Mouse (Mus musculus) hindbrain, embryonic 13.5 days (tissue): ENCODE measurements around the gene Csf1. TPM values are rescaled to one million over a fixed set of nuclear protein-coding genes. Genes with fewer than 3 reads are reported as not detected.

ENCODE experiments used
- ATAC-seq: fragments of 200-750 bp; cut with Nextera tagmentation; 2 replicates; pipeline ENCODE4 v1.8.0; 2017; ENCODE audit warnings: moderate TSS enrichment; ENCODE audit not compliant: low FRiP score
- H3K27ac ChIP-seq: fragments of 300-500 bp; sonication (generic); 2 replicates; pipeline ENCODE4 v1.5.1; 2015; ENCODE audit warnings: inconsistent platforms, mild to moderate bottlenecking, moderate library complexity
- H3K27me3 ChIP-seq: fragments of 300-500 bp; sonication (generic); 2 replicates; pipeline ENCODE4 v1.6.1; 2015; ENCODE audit warnings: mild to moderate bottlenecking, inconsistent platforms
- H3K36me3 ChIP-seq: fragments of 300-500 bp; sonication (generic); 2 replicates; pipeline ENCODE4 v1.6.1; 2015; ENCODE audit warnings: mild to moderate bottlenecking, inconsistent platforms
- H3K4me1 ChIP-seq: fragments of 300-500 bp; sonication (generic); replicated peaks from 2 replicates; pipeline ENCODE4 v1.6.1; 2015; ENCODE audit warnings: inconsistent platforms
- H3K4me2 ChIP-seq: fragments of 300-500 bp; sonication (generic); 2 replicates; pipeline ENCODE4 v1.6.1; 2015; ENCODE audit warnings: inconsistent platforms, mild to moderate bottlenecking, moderate library complexity
- H3K4me3 ChIP-seq: fragments of 300-500 bp; sonication (generic); 2 replicates; pipeline ENCODE4 v1.5.1; 2015; ENCODE audit warnings: mild to moderate bottlenecking, inconsistent platforms
- H3K9ac ChIP-seq: fragments of 300-500 bp; sonication (generic); 2 replicates; pipeline ENCODE4 v1.6.1; 2015; ENCODE audit warnings: mild to moderate bottlenecking, inconsistent platforms
- H3K9me3 ChIP-seq: fragments of 300-500 bp; sonication (generic); 2 replicates; pipeline ENCODE4 v1.6.1; 2016; ENCODE audit warnings: inconsistent platforms
- WGBS: fragments of 180-500 bp; shearing (Covaris S2); methylation state at CpG from one replicate; pipeline ENCODE4 v1.1.7; 2015; 5-methylcytosine and 5-hydroxymethylcytosine counted together
- polyA plus RNA-seq: library from polyadenylated mRNA; unstranded; fragments of >200 nt; fragmentation: Nextera tagmentation; extraction: Ambion mirVana; gene quantifications from 2 replicates; pipeline ENCODE4 v1.2.1, GENCODE M21; 2015

Gene Csf1
- polyA plus RNA-seq, 1 experiment from 2014 or later: 6.5 TPM

DNA sequence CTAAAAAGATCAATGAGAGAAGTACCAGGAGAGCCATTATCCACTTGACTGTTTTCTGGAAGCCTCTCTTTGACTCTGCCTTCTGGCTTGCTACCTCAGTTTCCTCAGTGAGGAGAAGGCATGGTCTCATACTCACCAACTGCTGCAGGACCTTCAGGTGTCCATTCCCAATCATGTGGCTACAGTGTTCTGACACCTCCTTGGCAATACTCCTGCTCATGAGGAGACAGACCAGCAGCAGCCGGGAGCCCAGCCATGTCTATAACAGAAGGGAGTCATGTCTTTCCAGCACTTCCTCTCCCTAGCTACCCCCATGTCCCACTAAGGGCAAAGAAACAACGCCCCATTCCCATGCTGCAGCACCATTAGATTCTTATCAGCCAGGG, 3.8 kb downstream of the Csf1 start:
- 77% methylated on average over 2 of the region's 2 CpGs for WGBS
- 0 out of 2 replicates have a peak, but pooled peaks cover 3% of the 10 kb centered on the region for H3K27me3 ChIP-seq
- no peak for ATAC-seq
- no peak overlapping the region for H3K4me3 ChIP-seq
- H3K4me2 ChIP-seq: no peak overlapping the region
- peaks cover 44% of the 10 kb centered on the region for H3K4me1 ChIP-seq
- H3K27ac ChIP-seq: no peak overlapping the region
- H3K9me3 ChIP-seq: no peaks in the 10 kb centered on the region
- H3K36me3 ChIP-seq: no peaks in the 10 kb centered on the region; the same call in none of the 2 replicates
- H3K9ac ChIP-seq: no peak overlapping the region

DNA sequence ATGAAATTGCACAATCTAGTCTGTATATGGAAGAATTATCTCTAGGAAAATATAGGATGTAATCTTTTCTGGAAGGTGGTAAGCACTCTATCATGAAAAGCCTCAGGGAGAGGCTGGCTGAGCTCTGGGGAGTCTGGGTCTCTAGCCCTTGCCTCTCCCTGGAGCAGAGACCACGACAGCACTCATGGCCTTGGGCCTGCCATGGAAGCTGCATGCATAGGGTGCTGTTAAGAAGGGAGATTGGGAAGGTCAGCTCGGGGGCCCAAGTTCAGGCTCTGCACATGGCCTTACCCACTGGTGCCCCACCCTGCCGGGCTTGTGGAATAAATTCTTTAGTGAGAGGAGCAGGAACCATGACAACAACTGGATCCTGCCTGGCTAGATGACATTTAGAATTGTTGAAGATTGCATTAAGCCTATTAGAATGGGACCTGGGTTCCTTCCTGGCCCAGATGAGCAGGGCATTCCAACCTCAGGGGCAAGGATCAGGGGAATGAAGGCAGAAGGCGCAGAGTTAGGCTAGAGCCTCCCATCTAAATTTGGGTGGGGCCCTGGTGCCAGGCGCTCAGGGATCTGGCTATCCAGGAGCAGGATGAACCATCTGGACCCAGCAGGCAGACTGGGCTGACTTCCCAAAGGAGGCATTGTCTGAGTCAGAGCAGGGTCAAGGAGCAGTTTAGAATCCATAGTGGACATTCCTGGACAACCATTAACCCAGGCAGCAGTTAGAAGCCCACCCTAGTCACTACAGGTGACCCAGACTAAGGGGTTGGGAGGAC, 4.4 kb downstream of the Csf1 start:
- no peak for ATAC-seq
- H3K27me3 ChIP-seq: 0 out of 2 replicates have a peak, but pooled peaks cover 3% of the 10 kb centered on the region
- no peak overlapping the region for H3K4me3 ChIP-seq
- H3K4me1 ChIP-seq: peaks cover 44% of the 10 kb centered on the region
- H3K36me3 ChIP-seq: no peaks in the 10 kb centered on the region; the same call in none of the 2 replicates
- H3K4me2 ChIP-seq: no peak overlapping the region
- no peak overlapping the region for H3K27ac ChIP-seq
- H3K9me3 ChIP-seq: no peaks in the 10 kb centered on the region
- 70% methylated on average over 5 of the region's 5 CpGs for WGBS
- no peak overlapping the region for H3K9ac ChIP-seq

DNA sequence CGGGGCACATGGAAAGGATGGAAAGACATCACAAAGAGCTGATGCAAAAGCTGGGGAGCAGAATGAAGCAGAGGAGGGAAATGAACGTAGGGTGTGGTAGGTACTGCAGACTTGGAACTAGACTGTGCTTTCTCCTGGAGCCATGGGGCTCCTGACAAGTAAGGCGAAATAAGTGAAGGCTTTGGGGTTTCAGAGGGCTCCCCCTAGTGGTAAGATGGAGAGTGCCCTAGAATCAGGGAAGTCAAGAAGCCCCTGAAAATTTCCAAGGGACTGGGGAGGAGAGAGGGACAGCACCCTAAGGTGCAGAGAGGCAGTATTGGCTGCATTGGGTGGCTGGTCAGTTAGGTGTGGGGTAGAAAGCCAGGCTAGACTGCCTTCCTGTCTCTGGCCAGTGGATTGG, 5.6 kb downstream of the Csf1 start:
- no peak overlapping the region for H3K27ac ChIP-seq
- peaks cover 31% of the 10 kb centered on the region for H3K4me1 ChIP-seq
- no peak for ATAC-seq
- 0 out of 2 replicates have a peak, but pooled peaks cover 3% of the 10 kb centered on the region for H3K27me3 ChIP-seq
- no peak overlapping the region for H3K4me2 ChIP-seq
- no peaks in the 10 kb centered on the region; the same call in none of the 2 replicates for H3K36me3 ChIP-seq
- 52% methylated on average over 3 of the region's 3 CpGs for WGBS
- H3K9ac ChIP-seq: no peak overlapping the region
- no peak overlapping the region for H3K4me3 ChIP-seq
- H3K9me3 ChIP-seq: no peaks in the 10 kb centered on the region

DNA sequence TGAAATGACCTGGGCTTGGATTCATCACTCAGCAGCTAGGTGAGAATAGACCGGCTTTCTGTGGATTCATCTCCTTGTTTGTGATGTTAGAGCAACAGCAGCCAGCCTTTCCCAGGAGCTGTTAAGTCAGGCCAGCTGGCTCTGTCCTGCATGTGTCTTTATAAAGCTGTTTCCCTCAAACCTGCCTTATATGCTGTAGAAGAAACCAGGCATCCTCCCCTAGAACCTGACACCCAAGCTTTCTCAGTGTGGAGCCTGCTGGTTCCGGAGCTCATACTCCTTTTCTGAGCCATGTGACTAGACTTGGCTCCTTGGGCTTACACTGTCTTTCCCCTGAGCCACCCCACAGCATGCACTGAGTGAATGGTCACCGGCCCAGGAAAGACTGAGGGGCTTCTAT, 8.7 kb downstream of the Csf1 start:
- H3K4me2 ChIP-seq: no peak overlapping the region
- H3K27ac ChIP-seq: no peak overlapping the region
- H3K9ac ChIP-seq: no peak overlapping the region
- peaks cover 11% of the 10 kb centered on the region for H3K4me1 ChIP-seq
- peaks cover 5% of the 10 kb centered on the region for H3K36me3 ChIP-seq
- no peaks in the 10 kb centered on the region for H3K9me3 ChIP-seq
- no peaks in the 10 kb centered on the region for H3K27me3 ChIP-seq
- no peak for ATAC-seq
- WGBS: 82% methylated on average over 3 of the region's 3 CpGs
- no peak overlapping the region for H3K4me3 ChIP-seq

DNA sequence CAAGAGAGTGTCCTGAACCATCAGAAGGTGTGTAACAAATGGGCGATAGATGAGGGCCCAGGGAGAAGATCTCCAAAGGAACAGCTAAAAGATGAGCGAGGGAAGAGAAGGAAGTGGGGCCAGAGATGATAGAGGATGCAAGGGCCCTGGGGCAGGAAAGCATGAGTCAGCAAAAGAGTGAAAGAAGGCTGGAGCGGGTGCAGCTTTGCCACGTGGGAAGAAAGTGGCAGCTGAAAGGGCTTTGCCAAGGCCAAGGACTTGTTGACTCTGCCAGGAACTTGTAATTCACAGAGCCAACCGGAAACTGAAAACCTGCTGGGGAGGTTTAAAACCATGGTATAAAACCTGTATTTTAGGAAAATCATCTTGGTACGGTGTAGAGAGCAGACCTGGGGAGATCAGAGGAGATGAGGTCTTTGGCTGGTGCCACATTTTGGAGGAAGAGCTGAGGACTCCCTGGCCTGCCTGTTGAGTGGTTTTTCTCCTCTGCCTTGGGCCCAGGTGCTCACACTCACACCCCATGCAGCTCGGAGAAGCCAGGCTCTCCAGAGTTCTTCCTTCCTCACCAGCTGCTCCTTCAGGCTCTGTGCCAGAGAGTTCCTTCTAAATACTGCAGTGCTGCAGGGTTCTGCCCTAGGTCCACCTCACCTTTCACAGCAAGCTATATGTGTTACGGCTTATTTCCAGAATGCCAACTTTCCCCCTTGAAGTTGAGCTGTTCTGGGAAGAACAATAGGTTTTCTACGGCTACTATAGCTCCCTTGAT, 9.3 kb downstream of the Csf1 start:
- Histone ChIP-seq H3K4me3 (no peak overlapping the region), H3K9ac (no peak overlapping the region), H3K4me2 (no peak overlapping the region), H3K27ac (no peak overlapping the region), H3K9me3 (no peaks in the 10 kb centered on the region), H3K27me3 (no peaks in the 10 kb centered on the region), H3K36me3 (peaks cover 5% of the 10 kb centered on the region), H3K4me1 (peaks cover 7% of the 10 kb centered on the region)
- no peak for ATAC-seq
- WGBS: 82% methylated on average over 9 of the region's 9 CpGs

DNA sequence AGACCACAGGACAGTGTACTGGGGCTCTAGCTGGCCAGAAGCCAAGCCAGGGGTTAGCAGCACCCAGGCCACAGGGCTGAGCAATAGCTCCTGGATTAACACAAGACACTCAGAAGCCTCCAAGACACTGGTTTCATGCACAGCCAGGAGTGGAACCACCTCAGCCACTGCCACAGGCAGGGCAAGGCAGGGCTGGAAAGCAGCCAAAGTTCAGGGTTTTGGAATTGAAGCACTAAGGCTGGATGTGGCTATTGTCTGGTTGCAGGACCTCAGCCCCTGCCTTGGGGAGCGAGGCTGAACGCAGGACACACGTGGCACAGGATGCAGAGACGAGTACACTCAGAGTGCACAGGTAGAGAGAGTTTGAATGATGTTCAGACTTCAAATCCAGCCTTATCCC, 10.8 kb downstream of the Csf1 start:
- WGBS: 86% methylated on average over 4 of the region's 4 CpGs
- no peak overlapping the region for H3K9ac ChIP-seq

DNA sequence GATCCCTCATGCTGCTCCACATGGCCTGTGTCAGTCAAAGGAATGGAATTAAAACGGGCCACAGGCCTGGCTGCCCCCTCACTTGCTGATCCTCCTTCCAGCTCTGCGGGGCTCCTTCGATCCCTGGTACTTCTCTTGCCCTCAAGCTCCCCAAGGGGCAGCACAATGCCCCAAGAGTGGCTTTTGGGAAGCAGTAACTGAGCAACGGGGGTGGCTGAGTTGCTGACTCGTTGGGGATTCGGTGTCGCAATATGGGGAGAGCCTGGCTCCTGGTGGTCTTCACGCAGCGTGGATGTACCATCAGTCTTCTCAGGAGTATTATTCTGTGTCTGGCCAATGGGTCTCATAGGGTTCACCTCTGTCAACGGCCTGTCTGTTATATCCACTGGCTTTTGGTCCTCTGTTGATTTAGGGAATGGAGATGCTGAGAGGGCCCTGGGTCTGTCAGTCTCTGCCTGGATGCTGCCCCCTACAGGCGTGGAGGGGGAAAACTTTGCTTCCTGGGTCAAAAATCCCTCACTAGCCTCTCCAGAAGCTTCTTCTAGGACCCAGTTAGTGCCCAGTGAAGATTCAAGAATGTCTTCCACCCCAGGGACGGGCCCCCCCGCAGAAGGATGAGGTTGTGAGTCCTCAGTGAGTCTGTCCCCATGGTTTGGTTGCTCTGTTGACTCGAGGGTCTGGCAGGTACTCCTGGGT, 11.9 kb downstream of the Csf1 start:
- H3K9ac ChIP-seq: no peak overlapping the region
- peaks cover 5% of the 10 kb centered on the region for H3K36me3 ChIP-seq
- H3K9me3 ChIP-seq: no peaks in the 10 kb centered on the region
- no peak overlapping the region for H3K4me2 ChIP-seq
- H3K4me3 ChIP-seq: no peak overlapping the region
- no peaks in the 10 kb centered on the region for H3K27me3 ChIP-seq
- H3K4me1 ChIP-seq: peaks cover 4% of the 10 kb centered on the region; the same call in 1 of the 2 replicates
- 85% methylated on average over 14 of the region's 14 CpGs for WGBS
- ATAC-seq: no peak
- H3K27ac ChIP-seq: no peak overlapping the region

More for the DNA sequence above, 10.8 kb downstream of the Csf1 start:
- Histone ChIP-seq H3K27me3 (no peaks in the 10 kb centered on the region), H3K4me3 (no peak overlapping the region), H3K9me3 (no peaks in the 10 kb centered on the region), H3K36me3 (peaks cover 5% of the 10 kb centered on the region), H3K27ac (no peak overlapping the region), H3K4me2 (no peak overlapping the region), H3K4me1 (peaks cover 4% of the 10 kb centered on the region; the same call in 1 of the 2 replicates)
- no peak for ATAC-seq

DNA sequence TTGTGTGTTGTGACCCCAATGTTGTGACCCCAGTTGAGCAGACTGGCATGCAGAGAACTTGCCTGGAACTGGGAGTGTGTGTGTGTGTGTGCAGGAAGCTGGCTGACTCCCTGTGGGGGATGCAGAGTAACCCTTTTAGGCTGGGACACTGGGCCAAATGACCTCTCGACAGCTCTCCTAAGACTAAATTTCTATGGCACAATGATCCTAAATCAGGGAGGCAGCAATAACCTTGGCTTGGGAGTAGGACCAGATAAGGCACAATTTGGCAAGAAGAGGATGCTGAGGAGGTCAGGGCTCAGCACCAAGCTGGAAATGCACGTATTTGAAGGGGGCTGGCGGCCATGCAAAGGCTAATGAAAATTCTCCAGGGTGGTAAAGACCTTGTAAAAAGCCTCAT, 14.2 kb downstream of the Csf1 start:
- Histone ChIP-seq H3K4me2 (no peak overlapping the region), H3K9me3 (no peaks in the 10 kb centered on the region), H3K4me3 (no peak overlapping the region), H3K4me1 (peaks cover 15% of the 10 kb centered on the region), H3K36me3 (peaks cover 5% of the 10 kb centered on the region; the same call in 1 of the 2 replicates), H3K27me3 (no peaks in the 10 kb centered on the region), H3K27ac (no peak overlapping the region), H3K9ac (no peak overlapping the region)
- ATAC-seq: no peak
- 92% methylated on average over 3 of the region's 3 CpGs for WGBS

DNA sequence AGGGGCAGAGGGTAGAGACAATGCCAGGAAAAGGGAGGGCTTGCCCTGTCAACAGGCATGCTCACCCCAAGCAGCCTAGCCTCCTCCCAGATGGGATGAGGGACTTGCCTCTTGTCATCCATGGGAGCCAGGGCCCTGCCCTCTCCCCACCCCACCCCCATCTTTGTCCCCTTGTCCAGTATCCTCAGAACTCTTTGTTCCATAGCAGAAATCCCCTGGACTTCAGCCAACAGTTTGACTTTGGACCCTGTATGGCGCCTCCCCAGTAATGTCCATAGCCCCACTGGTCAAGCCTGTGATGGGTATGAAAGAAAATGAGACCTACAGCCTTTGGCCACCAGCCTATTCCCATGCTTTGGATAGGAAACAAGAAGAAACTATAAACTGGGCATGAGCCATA, 16.6 kb downstream of the Csf1 start:
- Histone ChIP-seq H3K27me3 (no peaks in the 10 kb centered on the region), H3K4me1 (peaks cover 29% of the 10 kb centered on the region), H3K9ac (no peak overlapping the region), H3K36me3 (peaks cover 5% of the 10 kb centered on the region; the same call in 1 of the 2 replicates), H3K27ac (no peak overlapping the region), H3K9me3 (no peaks in the 10 kb centered on the region), H3K4me2 (no peak overlapping the region), H3K4me3 (no peak overlapping the region)
- 95% methylated on average over 1 of the region's 1 CpGs for WGBS
- ATAC-seq: no peak

DNA sequence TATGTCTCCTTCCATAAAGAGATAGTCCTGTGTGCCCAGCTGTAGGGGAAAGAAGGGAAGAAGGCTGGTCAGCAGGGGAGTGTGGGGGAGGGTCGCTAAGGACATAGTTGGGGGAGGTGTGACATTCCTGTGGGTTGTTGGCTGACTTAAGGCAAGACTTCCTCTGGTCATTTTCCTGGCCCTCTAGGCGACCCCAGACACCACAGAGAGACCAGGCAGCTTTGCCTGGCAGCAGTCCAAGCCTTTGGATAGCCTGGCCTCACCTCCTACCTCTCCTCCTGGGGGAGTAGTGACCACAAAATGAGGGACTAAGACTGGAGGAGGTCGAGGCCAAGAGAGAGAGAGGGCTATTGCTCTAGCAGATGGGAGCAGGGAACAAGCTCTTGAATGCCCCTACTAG, 17.2 kb downstream of the Csf1 start:
- no peak overlapping the region for H3K9ac ChIP-seq
- H3K27me3 ChIP-seq: no peaks in the 10 kb centered on the region
- peaks cover 29% of the 10 kb centered on the region for H3K4me1 ChIP-seq
- no peaks in the 10 kb centered on the region for H3K9me3 ChIP-seq
- ATAC-seq: no peak
- no peak overlapping the region for H3K4me3 ChIP-seq
- 44% methylated on average over 3 of the region's 3 CpGs for WGBS
- no peak overlapping the region for H3K27ac ChIP-seq
- H3K4me2 ChIP-seq: no peak overlapping the region
- peaks cover 2% of the 10 kb centered on the region; the same call in 1 of the 2 replicates for H3K36me3 ChIP-seq

DNA sequence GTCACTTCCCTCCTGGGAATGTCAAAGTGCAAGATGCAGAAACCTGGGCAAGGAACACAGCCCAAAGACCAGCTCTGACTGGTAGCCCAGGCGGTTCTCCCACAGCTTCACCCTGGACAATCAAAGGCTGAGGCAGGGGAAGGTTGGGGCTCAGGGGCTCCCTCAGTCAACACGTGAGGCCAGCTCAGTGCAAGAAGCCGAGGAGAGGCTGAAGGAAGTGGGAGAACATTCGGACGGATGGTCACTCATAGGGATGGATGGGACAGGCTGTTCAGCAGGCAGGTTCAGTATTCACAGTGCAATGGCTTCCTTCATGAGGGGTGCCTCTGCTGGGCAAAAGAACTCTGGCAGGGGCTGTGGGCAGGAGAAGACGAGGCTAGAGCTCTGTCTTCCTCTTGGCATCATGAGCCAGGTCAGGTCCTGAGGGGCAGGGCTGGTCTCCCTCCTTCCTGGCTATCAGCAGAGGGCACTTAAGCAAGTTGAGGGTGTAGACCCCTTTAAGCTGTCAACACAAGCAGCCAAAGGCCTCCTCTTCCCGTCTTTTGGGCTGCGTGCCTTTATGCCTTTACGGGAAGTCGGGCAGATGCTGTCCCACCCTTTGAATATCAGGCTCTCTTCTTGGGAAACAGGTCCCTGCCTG, 18.1 kb downstream of the Csf1 start:
- WGBS: 89% methylated on average over 10 of the region's 10 CpGs
- H3K4me1 ChIP-seq: peaks cover 29% of the 10 kb centered on the region
- no peak overlapping the region for H3K4me2 ChIP-seq
- no peak for ATAC-seq
- H3K4me3 ChIP-seq: no peak overlapping the region
- H3K27ac ChIP-seq: 0 out of 2 replicates have a peak overlapping the region, but pooled peaks have one; percentile 81
- H3K9me3 ChIP-seq: no peaks in the 10 kb centered on the region
- no peaks in the 10 kb centered on the region; the same call in 1 of the 2 replicates for H3K36me3 ChIP-seq
- no peak overlapping the region for H3K9ac ChIP-seq
- no peaks in the 10 kb centered on the region for H3K27me3 ChIP-seq

DNA sequence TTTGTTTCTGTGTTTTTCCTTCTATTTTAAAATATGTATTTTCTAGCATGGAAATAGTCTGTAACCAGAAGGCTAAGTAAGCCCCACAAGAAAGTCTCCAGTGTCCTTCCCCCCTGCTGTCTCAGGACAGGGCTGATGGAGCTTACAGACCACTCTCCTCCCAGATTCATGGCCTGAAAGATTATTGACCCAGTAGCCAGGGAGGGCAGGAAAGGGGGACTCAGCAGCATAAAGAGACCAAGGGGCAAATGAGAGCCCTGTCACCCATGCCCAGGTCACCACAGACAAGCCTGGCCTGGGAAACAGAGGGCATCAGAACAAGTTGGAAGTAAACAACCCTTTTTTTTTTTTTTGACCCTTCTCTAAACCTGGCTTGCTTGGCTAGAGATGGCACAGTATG, 18.9 kb downstream of the Csf1 start:
- no peak for ATAC-seq
- no peak overlapping the region for H3K9ac ChIP-seq
- H3K9me3 ChIP-seq: no peaks in the 10 kb centered on the region
- H3K27ac ChIP-seq: peak overlapping the region; percentile 81
- no peak overlapping the region for H3K4me2 ChIP-seq
- H3K27me3 ChIP-seq: no peaks in the 10 kb centered on the region
- H3K4me1 ChIP-seq: peaks cover 29% of the 10 kb centered on the region
- H3K4me3 ChIP-seq: no peak overlapping the region
- no peaks in the 10 kb centered on the region for H3K36me3 ChIP-seq
